Mouse (Mus musculus): ENCODE results near the gene Klhl35. TPM values are rescaled to one million over a fixed set of nuclear protein-coding genes. Genes with fewer than 3 reads are reported as not detected.
A peak's percentile ranks its signal among the peaks of the same experiment; 100 is the strongest.

Klhl35 gene
- total and polyA plus RNA-seq, 3 experiments = 0.04 TPM; not detected in 2

- no peak overlapping the region for H3K27ac ChIP-seq (ENCODE audit: control insufficient read depth, low read depth, low read length)
- TF ChIP-seq TBP (IDR thresholded peaks at IDR 0.05; ENCODE audit: low read depth, low read length) (0 out of 2 replicates have a peak, but pooled peaks have one; percentile 21), ELF1 (IDR thresholded peaks at IDR 0.05; ENCODE audit: low read depth, low read length) (no peak), RCOR1 (IDR thresholded peaks at IDR 0.05; ENCODE audit: low read depth, low read length) (no peak), GATA1 (IDR thresholded peaks at IDR 0.05; ENCODE audit: low read depth, low read length) (no peak), MYC (IDR thresholded peaks at IDR 0.05; ENCODE audit: low read depth, low read length) (no peak), POLR2AphosphoS5 (IDR thresholded peaks at IDR 0.05; ENCODE audit: borderline replicate concordance, low read depth, low read length) (no peak), E2F4 (IDR thresholded peaks at IDR 0.05; ENCODE audit: borderline replicate concordance, low read depth, low read length) (no peak), EP300 (IDR thresholded peaks at IDR 0.05; ENCODE audit: low read depth in 1 of 2, low read length in 2 of 2) (no peak), KAT2A (conservative IDR thresholded peaks at IDR 0.05; ENCODE audit: low read depth, low read length) (no peak), UBTF (IDR thresholded peaks at IDR 0.05; ENCODE audit: borderline replicate concordance, insufficient read depth, low read depth, low read length) (no peak), CTCF (IDR thresholded peaks at IDR 0.05 in 2 of 3, conservative IDR thresholded peaks at IDR 0.05 in 1 of 3; ENCODE audit: control insufficient read depth in 1 of 3, insufficient read depth in 1 of 3, low read depth in 2 of 3, low read length in 3 of 3, poor library complexity in 1 of 3, severe bottlenecking in 1 of 3) (peak; percentile 83 to 99 (median 97)), MAFK (IDR thresholded peaks at IDR 0.05; ENCODE audit: borderline replicate concordance, low read depth, low read length) (no peak), NRF1 (IDR thresholded peaks at IDR 0.05; ENCODE audit: insufficient read depth, low read depth, low read length, poor library complexity, severe bottlenecking) (no peak), ZKSCAN1 (IDR thresholded peaks at IDR 0.05; ENCODE audit: low read depth, low read length) (no peak), MEF2A (IDR thresholded peaks at IDR 0.05; ENCODE audit: extremely low read depth, insufficient replicate concordance, low read depth, low read length, poor library complexity, severe bottlenecking) (no peak), SIN3A (IDR thresholded peaks at IDR 0.05; ENCODE audit: low read length) (peak; percentile 51; the same call in 1 of the 2 replicates), CHD1 (IDR thresholded peaks at IDR 0.05; ENCODE audit: low read depth, low read length) (no peak), NELFE (IDR thresholded peaks at IDR 0.05; ENCODE audit: low read depth, low read length) (no peak), USF1 (IDR thresholded peaks at IDR 0.05; ENCODE audit: low read depth, low read length) (no peak), RAD21 (IDR thresholded peaks at IDR 0.05; ENCODE audit: low read depth, low read length) (peak; percentile 100), ZNF384 (IDR thresholded peaks at IDR 0.05; ENCODE audit: low read depth, low read length) (no peak), POLR2A (IDR thresholded peaks at IDR 0.05; ENCODE audit: control insufficient read depth in 1 of 2, insufficient read depth in 1 of 2, low read depth in 1 of 2, low read length in 2 of 2, poor library complexity in 1 of 2) (no peak), ZMIZ1 (IDR thresholded peaks at IDR 0.05; ENCODE audit: low read depth, low read length) (no peak), JUND (IDR thresholded peaks at IDR 0.05; ENCODE audit: low read depth, low read length) (no peak), MXI1 (IDR thresholded peaks at IDR 0.05; ENCODE audit: low read depth, low read length) (no peak), BHLHE40 (IDR thresholded peaks at IDR 0.05; ENCODE audit: borderline replicate concordance, low read depth, low read length) (0 out of 2 replicates have a peak, but pooled peaks have one; percentile 29), GABPA (IDR thresholded peaks at IDR 0.05; ENCODE audit: low read depth, low read length) (no peak), ZC3H11A (IDR thresholded peaks at IDR 0.05; ENCODE audit: low read depth, low read length) (peak; percentile 99), MAZ (IDR thresholded peaks at IDR 0.05; ENCODE audit: low read depth, low read length) (peak; percentile 62; the same call in 1 of the 2 replicates), SMC3 (IDR thresholded peaks at IDR 0.05; ENCODE audit: low read depth, low read length) (peak; percentile 95), HCFC1 (IDR thresholded peaks at IDR 0.05; ENCODE audit: low read depth, low read length) (no peak), CHD2 (IDR thresholded peaks at IDR 0.05; ENCODE audit: low read length) (no peak), POLR2AphosphoS2 (IDR thresholded peaks at IDR 0.05; ENCODE audit: low read length) (no peak), TCF12 (IDR thresholded peaks at IDR 0.05; ENCODE audit: low read depth, low read length) (no peak), ETS1 (IDR thresholded peaks at IDR 0.05; ENCODE audit: low read depth, low read length) (no peak), MAX (IDR thresholded peaks at IDR 0.05; ENCODE audit: low read length) (no peak), MYB (IDR thresholded peaks at IDR 0.05; ENCODE audit: low read depth, low read length) (no peak), TAL1 (IDR thresholded peaks at IDR 0.05; ENCODE audit: low read length) (no peak)
Measured at GRCm38 (mm10) chr7:99500201-99500600, 34.4 kb downstream of the Klhl35 start.

More at GRCm38 (mm10) chr7:99500201-99500600, 34.4 kb downstream of the Klhl35 start:
- Histone ChIP-seq H3K9ac (ENCODE audit: control insufficient read depth, low read depth, low read length, poor library complexity, severe bottlenecking) (no peak overlapping the region; the same call in 1 of the 2 replicates), H3K27me3 (ENCODE audit: control insufficient read depth in 1 of 2, insufficient read depth in 2 of 2, low read length in 2 of 2) (no peaks in the 10 kb centered on the region; a peak in 1 of 4 replicates), H3K4me1 (ENCODE audit: control insufficient read depth in 1 of 2, insufficient read depth in 2 of 2, low read length in 2 of 2) (peaks cover 0 to 4% of the 10 kb centered on the region in 2 experiments; a peak in 2 of 4 replicates), H3K36me3 (ENCODE audit: control insufficient read depth in 1 of 2, insufficient read depth in 2 of 2, low read length in 2 of 2) (no peaks in the 10 kb centered on the region), H3K79me2 (ENCODE audit: control insufficient read depth, insufficient read depth, low read length, poor library complexity) (no peaks in the 10 kb centered on the region), H3K4me3 (ENCODE audit: control insufficient read depth in 1 of 2, insufficient read depth in 1 of 2, low read depth in 2 of 2, low read length in 2 of 2) (no peak overlapping the region), H3K9me3 (replicated peaks; ENCODE audit: insufficient read depth, low read length) (no peaks in the 10 kb centered on the region)
- peak; percentile 87 for DNase-seq (ENCODE audit: low read depth, low spot score)
